Comparison of ENCODE assay signal across 9 mouse cellular contexts in the genomic region with DNA sequence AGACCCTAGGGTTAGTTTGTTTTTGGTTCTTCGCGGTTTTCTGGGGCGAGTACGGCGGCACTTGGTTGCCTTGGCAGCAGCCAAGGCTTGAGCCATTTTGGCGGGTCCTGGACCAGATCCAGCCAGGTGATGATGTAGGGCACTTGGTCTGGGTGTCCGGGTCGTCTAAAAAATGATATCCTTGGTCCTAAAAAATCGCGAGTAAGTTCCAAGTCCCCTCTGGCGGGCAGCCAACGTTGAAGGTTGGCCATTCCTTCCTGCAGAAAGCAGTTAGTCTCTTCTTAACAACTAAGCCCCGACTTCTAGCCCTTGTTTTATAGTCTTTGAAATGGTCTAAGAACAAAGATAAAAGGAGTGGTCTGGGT. TPM values are rescaled to one million over a fixed set of nuclear protein-coding genes. Genes with fewer than 3 reads are reported as not detected.
DNase-seq lines count a peak whose midpoint lies in the region; ATAC-seq and TF ChIP-seq lines count a peak whose summit lies in the region.
"Had no signal": no experiment of that assay in that cellular context is flagged by ENCODE, and none has a peak within 500 bp of the region (broad histone marks: within the 10 kb centered on the region; RNA-seq: fewer than 3 reads in every experiment).

No protein-coding gene starts in this region.

- peak overlapping the region; percentile 40 for H3K4me3 ChIP-seq in forebrain, embryonic 11.5 days (ENCODE audit: low read depth, low read length)
- H3K4me3 ChIP-seq in hindbrain, postnatal 0 days (ENCODE audit: low read length): peak overlapping the region; percentile 47
- H3K4me3 ChIP-seq: myocyte had no signal

- H3K27me3 ChIP-seq in forebrain, embryonic 11.5 days (ENCODE audit: control insufficient read depth, insufficient read depth, low read length): no peaks in the 10 kb centered on the region
- no peaks in the 10 kb centered on the region for H3K27me3 ChIP-seq in hindbrain, postnatal 0 days (ENCODE audit: insufficient read depth, low read length)

- DNase-seq in cerebellum, adult 11-12 months: peak; percentile 62
- DNase-seq in Muller cell, postnatal 12 days (ENCODE audit: inconsistent ontology term): peak; percentile 32
- no peak for DNase-seq in forebrain, embryonic 11.5 days (ENCODE audit: low spot score)
- DNase-seq in hindbrain, postnatal 0 days (ENCODE audit: low spot score): peak; percentile 53
- peak; percentile 17 for DNase-seq in lung, postnatal 14 days
- DNase-seq in urinary bladder, adult 2 months (ENCODE audit: low spot score): no peak
- no peak for DNase-seq in thymus, postnatal 10 days (ENCODE audit: low spot score in 2 of 2)

- H3K4me2 ChIP-seq in forebrain, embryonic 11.5 days (ENCODE audit: low read depth, low read length, severe bottlenecking): peak overlapping the region; percentile 63
- H3K4me2 ChIP-seq in hindbrain, postnatal 0 days (ENCODE audit: low read depth, low read length): peak overlapping the region; percentile 80

- H3K27ac ChIP-seq in forebrain, embryonic 11.5 days (ENCODE audit: low read depth, low read length): no peak overlapping the region
- H3K27ac ChIP-seq in hindbrain, postnatal 0 days: peak overlapping the region; percentile 73

- H3K9me3 ChIP-seq in forebrain, embryonic 11.5 days (ENCODE audit: control insufficient read depth, low read length): peaks cover 16% of the 10 kb centered on the region
- 0 out of 2 replicates have a peak, but pooled peaks cover 2% of the 10 kb centered on the region for H3K9me3 ChIP-seq in hindbrain, postnatal 0 days (ENCODE audit: low read length)

- H3K4me1 ChIP-seq in forebrain, embryonic 11.5 days (replicated peaks; ENCODE audit: control insufficient read depth, insufficient read depth, low read length): no peaks in the 10 kb centered on the region
- no peaks in the 10 kb centered on the region for H3K4me1 ChIP-seq in hindbrain, postnatal 0 days (ENCODE audit: insufficient read depth, low read length)

- WGBS in forebrain, embryonic 11.5 days: 35% methylated on average over 13 of the region's 13 CpGs
- WGBS in hindbrain, postnatal 0 days: 26% methylated on average over 13 of the region's 13 CpGs

- peaks cover 4% of the 10 kb centered on the region; the same call in 1 of the 2 replicates for H3K36me3 ChIP-seq in forebrain, embryonic 11.5 days (ENCODE audit: control insufficient read depth, insufficient read depth, low read length)
- H3K36me3 ChIP-seq in hindbrain, postnatal 0 days (ENCODE audit: insufficient read depth, low read length): no peaks in the 10 kb centered on the region

- no peak for ATAC-seq in cerebellum, adult (ENCODE audit: insufficient number of reproducible peaks, low FRiP score, low TSS enrichment)
- ATAC-seq in forebrain, embryonic 11.5 days (replicated peaks; ENCODE audit: low FRiP score): no peak
- ATAC-seq in hindbrain, postnatal 0 days: no peak

- TF ChIP-seq CTCF in hindbrain, postnatal 0 days (IDR thresholded peaks at IDR 0.05; ENCODE audit: low read depth): no peak

- peak overlapping the region; percentile 63 for H3K9ac ChIP-seq in forebrain, embryonic 11.5 days (ENCODE audit: low read length)
- H3K9ac ChIP-seq in hindbrain, postnatal 0 days (replicated peaks; ENCODE audit: low read length): peak overlapping the region; percentile 63

RNA-seq across cellular contexts. Expression of a gene that starts 7.1 kb away (rescaled TPM):
- polyA plus RNA-seq in forebrain, embryonic 11.5 days (2014; fragmentation: Nextera tagmentation; extraction: Ambion mirVana): 68.9 and 71.6 TPM in 2 replicates
- 38.3 and 47.8 TPM in 2 replicates for total RNA-seq in hindbrain, postnatal 0 days (2014; rRNA removed)
- 51.7 and 52.0 TPM in 2 replicates for polyA plus RNA-seq in hindbrain, postnatal 0 days (2015; fragmentation: Nextera tagmentation; extraction: Ambion mirVana)
- 34.3 and 41.4 TPM in 2 replicates for polyA plus RNA-seq in urinary bladder, adult 2 months (2012; rRNA removed)

RNA-seq across cellular contexts. Expression of a gene that starts 7.3 kb away (rescaled TPM):
- polyA plus RNA-seq in forebrain, embryonic 11.5 days (2014; fragmentation: Nextera tagmentation; extraction: Ambion mirVana): 87.0 and 92.6 TPM in 2 replicates
- total RNA-seq in hindbrain, postnatal 0 days (2014; rRNA removed): 21.5 and 30.7 TPM in 2 replicates
- 41.3 and 47.7 TPM in 2 replicates for polyA plus RNA-seq in hindbrain, postnatal 0 days (2015; fragmentation: Nextera tagmentation; extraction: Ambion mirVana)
- 25.4 TPM in 2 replicates for polyA plus RNA-seq in urinary bladder, adult 2 months (2012; rRNA removed)

RNA-seq across cellular contexts. Expression of a gene that starts 27.2 kb away (rescaled TPM):
- polyA plus RNA-seq in forebrain, embryonic 11.5 days (2014; fragmentation: Nextera tagmentation; extraction: Ambion mirVana): 4.6 and 7.0 TPM in 2 replicates
- total RNA-seq in hindbrain, postnatal 0 days (2014; rRNA removed): 0.25 and 0.63 TPM in 2 replicates
- 6.7 and 6.9 TPM in 2 replicates for polyA plus RNA-seq in hindbrain, postnatal 0 days (2015; fragmentation: Nextera tagmentation; extraction: Ambion mirVana)
- 21.8 and 33.6 TPM in 2 replicates for polyA plus RNA-seq in urinary bladder, adult 2 months (2012; rRNA removed)

Comparison
In these comparisons a context has a peak if more than half of its experiments do, and no peak if none do; other contexts are left out.
1. DNase-seq: peak in cerebellum, adult 11-12 months (single experiment), Muller cell, postnatal 12 days (single experiment), hindbrain, postnatal 0 days (single experiment) and lung, postnatal 14 days (single experiment); none in forebrain, embryonic 11.5 days (single experiment), urinary bladder, adult 2 months (single experiment) and thymus, postnatal 10 days (0 of 2).